Mouse (Mus musculus) forelimb bud, embryonic 11.5 days (tissue): ENCODE measurements at regions not wholly inside any gene's neighbourhood (a gene's known extent, or its start where the extent isn't known, plus 50 kb on each side); places are given as distances from the start of the nearest gene placed in this dataset.

Source experiments
- DNase-seq: peaks from one replicate; pipeline ENCODE4 v3.0.0-alpha.2; 2012; ENCODE audit warnings: low read depth, low spot score

- peak; percentile 43 for DNase-seq
Measured at GRCm38 (mm10) chr1:60823006-60823665, 63.7 kb upstream of the Ctla4 start.

GRCm38 (mm10) chr1:60824218-60825125, 62.3 kb upstream of the Ctla4 start:
- no peak for DNase-seq

GRCm38 (mm10) chr1:60825256-60826186, 61.3 kb upstream of the Ctla4 start:
- no peak for DNase-seq

GRCm38 (mm10) chr1:60826981-60827380, 59.8 kb upstream of the Ctla4 start:
- no peak for DNase-seq

GRCm38 (mm10) chr1:60828152-60828551, 58.6 kb upstream of the Ctla4 start:
- DNase-seq = no peak

GRCm38 (mm10) chr1:60829849-60830248, 57.0 kb upstream of the Ctla4 start:
- DNase-seq = no peak

GRCm38 (mm10) chr1:60833668-60834067, 53.1 kb upstream of the Ctla4 start:
- DNase-seq = no peak
